Mouse (Mus musculus): ENCODE data around the gene Clstn1.

DNA sequence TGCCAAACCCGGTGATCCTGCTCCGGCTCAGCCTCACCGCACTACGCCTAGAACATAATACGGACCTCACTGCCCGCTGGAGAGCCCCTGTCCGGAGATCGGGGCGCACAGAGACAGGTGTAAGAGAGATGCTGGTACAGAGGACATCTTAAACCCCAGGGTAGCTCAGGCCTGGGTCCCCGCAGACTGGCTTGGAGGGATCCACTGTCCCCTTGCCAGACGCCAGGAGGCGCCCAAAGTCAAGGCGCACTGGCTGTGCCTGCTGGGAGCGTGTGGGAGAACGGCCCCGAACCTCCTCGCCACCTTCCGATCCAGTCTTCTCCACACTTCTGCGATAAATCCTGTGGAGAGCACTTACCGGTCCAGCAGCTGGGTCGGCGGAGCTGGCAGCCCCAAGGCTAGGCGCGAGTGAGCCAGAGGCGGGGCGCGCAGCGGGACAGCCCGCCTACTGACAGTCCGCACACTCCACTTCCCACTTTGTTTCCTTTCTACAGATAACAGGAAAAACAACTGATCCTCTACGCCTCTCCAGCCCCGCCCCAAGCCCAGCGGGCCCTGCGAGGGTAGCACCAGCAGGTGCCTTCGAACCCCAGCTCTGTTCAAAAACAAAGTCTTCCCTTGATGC is 112.0 kb downstream of the Clstn1 start:
- TF ChIP-seq GATA1 (IDR thresholded peaks at IDR 0.05; ENCODE audit: low read length) (no peak), TAL1 (IDR thresholded peaks at IDR 0.05; ENCODE audit: low read length) (no peak)
